Mouse (Mus musculus) midbrain, embryonic 15.5 days (tissue): ENCODE measurements around the gene Fkbp8. TPM values are rescaled to one million over a fixed set of nuclear protein-coding genes. Genes with fewer than 3 reads are reported as not detected.
A peak's percentile ranks its signal among the peaks of the same experiment; 100 is the strongest.
"Not testable (repeated sequence)": the region's sequence is repeated elsewhere in the genome, so short reads cannot be mapped to it uniquely, and the experiment has no call there.

Experiments
- ATAC-seq: fragments of 200-750 bp; cut with Nextera tagmentation; replicated peaks from 2 replicates; pipeline ENCODE4 v1.8.0; 2017; ENCODE audit warnings: moderate TSS enrichment
- H3K27ac ChIP-seq: fragments of 300-500 bp; sonication (generic); 2 replicates; pipeline ENCODE4 v1.5.1; 2015; ENCODE audit warnings: mild to moderate bottlenecking, inconsistent platforms
- H3K27me3 ChIP-seq: fragments of 300-500 bp; sonication (generic); replicated peaks from 2 replicates; pipeline ENCODE4 v1.6.1; 2015; ENCODE audit warnings: inconsistent platforms
- H3K36me3 ChIP-seq: fragments of 300-500 bp; sonication (generic); replicated peaks from 2 replicates; pipeline ENCODE4 v1.6.1; 2015; ENCODE audit warnings: inconsistent platforms
- H3K4me1 ChIP-seq: fragments of 300-500 bp; sonication (generic); 2 replicates; pipeline ENCODE4 v1.6.1; 2015; ENCODE audit warnings: inconsistent platforms
- H3K4me2 ChIP-seq: fragments of 300-500 bp; sonication (generic); 2 replicates; pipeline ENCODE4 v1.6.1; 2015; ENCODE audit warnings: inconsistent platforms, mild to moderate bottlenecking, moderate library complexity
- H3K4me3 ChIP-seq: fragments of 300-500 bp; sonication (generic); 2 replicates; pipeline ENCODE4 v1.5.1; 2015; ENCODE audit warnings: mild to moderate bottlenecking, inconsistent platforms
- H3K9ac ChIP-seq: fragments of 300-500 bp; sonication (generic); 2 replicates; pipeline ENCODE4 v1.6.1; 2015; ENCODE audit warnings: mild to moderate bottlenecking, inconsistent platforms
- H3K9me3 ChIP-seq: fragments of 300-500 bp; sonication (generic); 2 replicates; pipeline ENCODE4 v1.6.1; 2016; ENCODE audit warnings: inconsistent platforms
- WGBS: fragments of 180-500 bp; shearing (Covaris S2); methylation state at CpG from one replicate; pipeline ENCODE4 v1.1.7; 2015; ENCODE audit warnings: mixed read lengths; 5-methylcytosine and 5-hydroxymethylcytosine counted together
- polyA plus RNA-seq: library from polyadenylated mRNA; unstranded; fragments of >200 nt; fragmentation: Nextera tagmentation; extraction: Ambion mirVana; gene quantifications from 2 replicates; pipeline ENCODE4 v1.2.1, GENCODE M21; 2015

The Fkbp8 gene
- polyA plus RNA-seq, 1 experiment from 2014 or later = 450 TPM

DNA sequence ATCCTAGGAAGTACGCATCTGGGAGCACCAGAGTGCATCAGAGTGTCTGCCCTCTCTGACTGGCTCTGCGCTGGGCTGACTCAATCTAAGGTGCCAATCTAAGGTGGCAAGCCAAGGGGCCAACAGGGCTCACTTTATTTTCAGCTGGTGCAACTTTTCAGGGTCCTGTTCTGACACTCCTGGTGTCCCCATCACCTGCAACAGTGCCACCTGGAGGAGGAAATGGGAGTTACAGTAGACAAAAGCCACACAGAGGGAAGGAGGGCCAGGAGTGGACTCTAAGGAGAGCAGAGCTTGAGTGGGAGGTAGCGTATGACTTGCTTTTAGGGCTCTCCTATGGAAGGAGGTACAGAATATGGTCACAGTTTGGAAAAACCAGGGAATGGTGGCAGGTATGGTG is 22.7 kb upstream of the Fkbp8 start:
- Histone ChIP-seq H3K9me3 (no peaks in the 10 kb centered on the region), H3K9ac (no peak overlapping the region), H3K27me3 (peaks cover 44% of the 10 kb centered on the region), H3K4me3 (no peak overlapping the region), H3K36me3 (peaks cover 8% of the 10 kb centered on the region; the same call in 1 of the 2 replicates), H3K4me1 (peaks cover 56% of the 10 kb centered on the region), H3K27ac (no peak overlapping the region), H3K4me2 (peak overlapping the region; percentile 87; the same call in 1 of the 2 replicates)
- 73% methylated on average over 3 of the region's 3 CpGs for WGBS
- no peak for ATAC-seq

DNA sequence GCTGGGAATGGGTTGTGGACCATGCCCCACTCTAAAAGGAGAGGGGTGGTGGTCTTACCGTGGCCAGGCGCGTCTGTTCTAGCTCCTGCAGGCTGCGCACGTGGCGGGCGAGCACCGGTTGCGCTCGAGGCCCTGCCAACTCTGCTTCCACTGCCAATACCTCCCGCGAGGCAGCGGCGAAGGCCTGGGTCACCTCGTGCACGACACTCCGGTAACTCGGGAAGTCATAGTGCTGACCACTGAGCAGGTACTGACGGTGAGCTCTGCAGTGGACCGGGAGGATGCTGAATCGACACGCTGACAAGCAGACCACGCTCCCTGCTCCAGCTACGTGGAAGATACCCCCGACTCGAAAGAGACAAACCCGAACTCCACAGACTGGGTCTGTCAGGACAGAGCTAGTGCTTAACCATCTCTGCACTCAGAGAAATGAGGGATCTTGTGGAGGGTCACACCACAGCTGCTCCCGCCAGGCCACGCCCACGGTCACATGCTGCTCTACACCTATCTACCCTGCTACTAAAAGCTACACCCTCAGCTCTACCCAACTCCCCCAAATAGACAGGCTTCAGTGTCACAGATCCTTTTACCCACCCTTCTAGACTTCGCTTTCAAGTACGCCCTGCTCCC is 21.7 kb upstream of the Fkbp8 start:
- 35% methylated on average over 32 of the region's 32 CpGs for WGBS
- peaks cover 35% of the 10 kb centered on the region for H3K27me3 ChIP-seq
- H3K4me3 ChIP-seq = peak overlapping the region; percentile 80
- peak overlapping the region; percentile 87 for H3K4me2 ChIP-seq
- ATAC-seq = peak; percentile 28
- H3K9me3 ChIP-seq = no peaks in the 10 kb centered on the region
- H3K27ac ChIP-seq = peak overlapping the region; percentile 95
- peaks cover 8% of the 10 kb centered on the region; the same call in 1 of the 2 replicates for H3K36me3 ChIP-seq
- H3K9ac ChIP-seq = peak overlapping the region; percentile 92
- H3K4me1 ChIP-seq = peaks cover 52% of the 10 kb centered on the region

DNA sequence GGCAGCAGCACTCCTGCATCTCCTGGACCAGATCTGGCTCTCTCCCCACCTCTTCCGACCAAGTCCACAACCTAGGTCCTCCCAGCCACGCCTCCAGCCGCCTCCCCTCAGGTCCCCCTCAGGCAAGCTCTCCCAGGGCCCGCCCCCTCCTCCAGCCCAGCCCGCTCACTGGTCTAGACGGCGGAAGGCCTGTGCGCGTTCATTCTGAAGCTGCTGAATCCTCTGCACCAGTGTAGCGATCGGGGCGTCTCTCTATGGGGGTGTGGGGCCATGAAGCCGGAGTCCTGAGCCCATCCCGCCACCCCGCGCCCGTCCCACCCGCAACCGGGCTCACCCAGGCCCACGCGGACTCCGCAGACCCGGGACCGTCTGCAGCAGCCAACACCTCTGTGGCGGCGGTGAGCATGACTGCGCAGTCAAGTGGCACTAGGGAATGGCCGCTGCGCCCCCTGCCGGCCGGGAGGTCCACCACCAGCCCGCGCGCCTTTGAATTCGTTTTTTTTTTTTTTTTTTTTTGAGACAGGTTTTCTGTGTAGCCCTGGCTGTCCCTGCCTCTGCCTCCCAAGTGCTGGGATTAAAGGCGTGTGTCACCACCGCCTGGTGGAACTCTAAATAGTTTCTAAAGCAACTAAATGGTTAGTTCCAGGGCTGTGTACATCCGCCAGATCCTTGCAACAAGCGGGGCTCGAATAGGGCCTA is 21.0 kb upstream of the Fkbp8 start, which contains the start of gene Rex1bd:
Gene Rex1bd, minus strand, starts transcription at position 425 of the 699 bp plus-strand sequence.
- H3K27ac ChIP-seq = peak within 1 kb of the TSS; percentile 95
- peak; percentile 83 for ATAC-seq
- peaks cover 53% of the 10 kb centered on the region for H3K4me1 ChIP-seq
- H3K9ac ChIP-seq = peak within 1 kb of the TSS; percentile 92
- H3K36me3 ChIP-seq = peaks cover 8% of the 10 kb centered on the region; the same call in 1 of the 2 replicates
- peak within 1 kb of the TSS; percentile 80 for H3K4me3 ChIP-seq
- 3% methylated on average over 40 of the region's 40 CpGs for WGBS
- peak within 1 kb of the TSS; percentile 87 for H3K4me2 ChIP-seq
- H3K27me3 ChIP-seq = peaks cover 28% of the 10 kb centered on the region
- no peaks in the 10 kb centered on the region for H3K9me3 ChIP-seq

DNA sequence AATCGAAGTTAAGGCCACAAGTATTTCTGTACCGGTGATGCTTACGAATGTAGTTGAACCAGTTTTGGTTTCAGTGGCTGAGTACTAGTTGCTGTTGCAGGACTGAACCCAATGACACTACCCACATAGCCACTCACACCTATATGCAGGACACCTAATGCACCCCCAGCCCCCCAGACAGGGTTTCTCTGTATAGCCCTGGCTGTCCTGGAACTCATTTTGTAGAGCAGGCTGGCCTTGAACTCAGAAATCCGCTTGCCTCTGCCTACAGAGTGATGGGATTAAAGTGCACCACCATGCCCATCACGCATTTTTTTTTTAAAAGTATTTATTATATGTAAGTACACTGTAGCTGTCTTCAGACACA is 20.5 kb upstream of the Fkbp8 start:
- WGBS = 62% methylated on average over 5 of the region's 5 CpGs
- peak overlapping the region; percentile 80; the same call in 1 of the 2 replicates for H3K4me3 ChIP-seq
- no peak overlapping the region for H3K9ac ChIP-seq

DNA sequence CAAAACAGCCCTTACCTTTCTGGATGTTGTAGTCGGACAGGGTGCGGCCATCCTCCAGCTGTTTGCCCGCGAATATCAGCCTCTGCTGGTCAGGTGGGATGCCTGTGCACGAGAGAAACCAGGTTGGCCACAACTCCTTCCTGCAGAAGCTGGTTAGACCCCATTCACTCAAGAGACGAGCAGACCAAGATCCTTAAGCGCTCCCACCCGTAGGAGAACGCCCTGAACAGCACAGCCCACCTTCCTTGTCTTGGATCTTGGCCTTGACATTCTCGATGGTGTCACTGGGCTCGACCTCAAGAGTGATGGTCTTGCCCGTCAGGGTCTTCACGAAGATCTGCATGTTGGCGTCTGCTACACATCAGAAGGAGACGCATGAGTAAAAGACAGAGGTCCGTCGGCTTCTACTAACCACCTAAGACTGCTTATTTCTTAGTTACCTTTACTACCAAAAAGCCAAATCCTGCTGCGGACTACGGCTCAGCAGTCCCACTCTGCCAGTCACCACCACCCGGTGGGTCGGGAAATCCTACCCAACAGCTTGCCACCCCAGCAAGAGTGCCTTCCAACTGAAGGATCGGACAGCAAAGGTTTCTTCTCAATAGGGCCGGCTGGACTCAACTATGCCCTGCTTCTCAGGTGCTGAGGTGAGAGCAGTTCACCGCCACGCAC is 18.1 kb upstream of the Fkbp8 start:
- H3K4me1 ChIP-seq = peaks cover 41% of the 10 kb centered on the region
- peak overlapping the region; percentile 97; the same call in 1 of the 2 replicates for H3K27ac ChIP-seq
- no peaks in the 10 kb centered on the region for H3K9me3 ChIP-seq
- peak overlapping the region; percentile 88 for H3K9ac ChIP-seq
- 12% methylated on average over 25 of the region's 25 CpGs for WGBS
- peaks cover 8% of the 10 kb centered on the region; the same call in 1 of the 2 replicates for H3K36me3 ChIP-seq
- no peaks in the 10 kb centered on the region for H3K27me3 ChIP-seq
- peak overlapping the region; percentile 95 for H3K4me2 ChIP-seq
- no peak for ATAC-seq
- peak overlapping the region; percentile 88 for H3K4me3 ChIP-seq

More for the DNA sequence above, 20.5 kb upstream of the Fkbp8 start:
- Histone ChIP-seq H3K9me3 (no peaks in the 10 kb centered on the region), H3K27me3 (peaks cover 23% of the 10 kb centered on the region), H3K4me1 (peaks cover 55% of the 10 kb centered on the region), H3K36me3 (peaks cover 8% of the 10 kb centered on the region; the same call in 1 of the 2 replicates), H3K4me2 (peak overlapping the region; percentile 87; the same call in 1 of the 2 replicates), H3K27ac (peak overlapping the region; percentile 95)
- no peak for ATAC-seq

DNA sequence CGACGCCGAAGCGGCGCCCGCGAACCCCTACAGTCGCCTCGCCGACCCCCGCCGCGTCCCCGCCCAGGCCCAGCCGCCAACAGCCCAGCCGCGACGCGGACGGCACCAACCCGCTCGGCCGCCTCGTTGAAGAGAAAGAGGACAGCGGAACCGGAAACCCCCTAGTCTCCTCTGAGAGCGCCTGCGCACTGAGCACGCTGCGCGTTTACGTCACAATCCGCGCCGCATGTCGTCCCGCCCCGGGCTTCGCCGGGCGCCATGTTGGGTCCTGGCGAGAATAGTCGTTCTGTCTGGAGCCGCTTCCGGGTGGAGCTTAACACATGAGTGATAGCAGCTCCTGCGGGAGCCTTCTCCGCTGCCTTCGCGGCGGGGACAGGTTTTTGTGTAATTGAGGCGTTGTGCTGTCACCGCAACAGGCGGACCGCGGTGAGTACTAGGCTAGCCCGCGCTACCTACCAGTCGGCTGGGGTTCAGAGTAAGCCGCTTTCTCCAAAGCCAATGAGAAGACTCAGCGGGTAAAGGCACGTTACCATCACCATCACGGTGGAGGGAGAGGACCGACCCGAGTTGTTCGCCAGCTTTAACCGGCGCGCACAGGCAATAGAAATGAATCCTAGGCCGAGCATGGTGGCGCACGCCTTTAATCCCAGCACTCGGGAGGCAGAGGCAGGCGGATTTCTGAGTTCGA is 17.2 kb upstream of the Fkbp8 start, which contains the start of gene Uba52:
Gene Uba52, minus strand, starts transcription at position 574 of the 688 bp plus-strand sequence.
- Histone ChIP-seq H3K27ac (peak within 1 kb of the TSS; percentile 97), H3K4me2 (peak within 1 kb of the TSS; percentile 95), H3K4me1 (peaks cover 33% of the 10 kb centered on the region), H3K36me3 (peaks cover 8% of the 10 kb centered on the region; the same call in 1 of the 2 replicates), H3K9me3 (no peaks in the 10 kb centered on the region), H3K9ac (peak within 1 kb of the TSS; percentile 88), H3K4me3 (peak within 1 kb of the TSS; percentile 88), H3K27me3 (no peaks in the 10 kb centered on the region)
- 1% methylated on average over 74 of the region's 74 CpGs for WGBS
- ATAC-seq = peak; percentile 86

DNA sequence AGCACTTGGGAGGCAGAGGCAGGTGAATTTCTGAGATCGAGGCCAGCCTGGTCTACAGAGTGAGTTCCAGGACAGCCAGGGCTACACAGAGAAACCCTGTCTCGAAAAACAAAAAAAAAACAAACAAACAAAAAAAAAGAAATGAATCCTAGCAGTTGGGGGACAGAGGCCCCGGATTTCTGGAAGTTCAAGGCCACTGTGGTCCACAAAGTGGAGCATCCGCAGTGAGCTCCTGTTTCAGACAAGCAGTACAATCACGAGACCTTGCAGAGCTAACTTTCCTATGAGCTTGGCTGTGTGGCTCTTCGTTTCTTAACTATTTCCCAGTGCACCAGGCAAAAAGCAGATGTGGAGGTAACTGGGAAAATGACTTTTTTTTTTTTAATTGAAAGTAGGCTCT is 16.4 kb upstream of the Fkbp8 start:
- not testable (repeated sequence) for H3K36me3 ChIP-seq, H3K9ac ChIP-seq, ATAC-seq, H3K27me3 ChIP-seq, H3K9me3 ChIP-seq
- 91% methylated on average over 6 of the region's 6 CpGs for WGBS
- Histone ChIP-seq H3K4me3 (peak overlapping the region; percentile 88), H3K4me1 (peaks cover 27% of the 10 kb centered on the region), H3K27ac (peak overlapping the region; percentile 97), H3K4me2 (peak overlapping the region; percentile 95)

DNA sequence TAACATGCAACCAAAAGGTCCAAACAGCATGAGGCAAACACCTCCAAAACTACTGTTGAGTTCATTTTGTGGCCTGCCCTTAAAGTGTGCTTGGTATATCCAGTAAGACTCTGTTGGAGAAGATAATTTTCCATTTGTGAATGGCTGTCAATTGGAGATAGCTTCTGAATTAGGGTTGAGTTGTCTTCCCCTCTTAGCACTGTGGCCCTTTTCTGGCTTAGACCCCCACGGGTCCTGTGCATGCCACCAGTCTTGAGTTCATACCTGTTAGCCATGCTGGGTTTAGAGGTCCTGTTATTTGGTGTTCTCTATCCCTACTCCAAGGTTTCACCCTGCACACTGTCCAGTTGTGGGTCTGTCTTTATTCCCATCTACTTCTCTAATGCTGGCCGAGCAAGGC is 15.8 kb upstream of the Fkbp8 start:
- Histone ChIP-seq H3K9me3 (no peaks in the 10 kb centered on the region), H3K27me3 (no peaks in the 10 kb centered on the region), H3K27ac (no peak overlapping the region), H3K4me1 (peaks cover 25% of the 10 kb centered on the region), H3K4me2 (no peak overlapping the region), H3K9ac (no peak overlapping the region), H3K4me3 (no peak overlapping the region), H3K36me3 (peaks cover 8% of the 10 kb centered on the region; the same call in 1 of the 2 replicates)
- ATAC-seq = no peak
- WGBS = 92% methylated on average over 2 of the region's 2 CpGs

DNA sequence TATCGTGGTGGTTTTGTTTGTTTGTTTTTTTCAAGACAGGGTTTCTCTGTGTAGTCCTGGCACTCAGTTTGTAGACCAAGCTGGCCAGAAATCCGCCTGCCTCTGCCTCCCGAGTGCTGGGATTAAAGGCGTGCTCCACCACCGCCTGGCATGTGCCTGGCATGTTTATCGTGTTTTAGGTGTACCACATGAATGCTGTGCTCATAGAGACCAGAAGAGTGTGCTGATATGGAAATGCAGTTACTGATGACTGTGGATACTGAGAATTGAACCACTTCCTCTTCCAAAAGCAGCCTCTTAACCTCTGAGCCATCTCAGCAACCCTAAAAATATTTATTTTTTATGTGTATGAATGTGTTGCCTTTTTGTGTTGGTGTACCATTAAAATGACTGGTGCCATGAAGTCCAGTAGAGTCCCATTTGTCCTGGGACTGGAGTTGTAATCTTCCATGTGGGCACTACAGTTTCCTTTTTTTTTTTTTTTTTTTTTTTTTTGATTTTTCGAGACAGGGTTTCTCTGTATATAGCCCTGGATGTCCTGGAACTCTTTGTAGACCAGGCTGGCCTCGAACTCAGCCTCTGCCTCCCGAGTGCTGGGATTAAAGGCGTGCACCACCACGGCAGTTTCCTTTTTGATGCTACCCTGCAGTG is 15.1 kb upstream of the Fkbp8 start:
- no peak for ATAC-seq
- Histone ChIP-seq H3K9me3 (no peaks in the 10 kb centered on the region), H3K4me1 (peaks cover 22% of the 10 kb centered on the region), H3K9ac (no peak overlapping the region), H3K27ac (no peak overlapping the region), H3K27me3 (no peaks in the 10 kb centered on the region), H3K4me3 (no peak overlapping the region), H3K36me3 (peaks cover 7% of the 10 kb centered on the region; the same call in 1 of the 2 replicates), H3K4me2 (no peak overlapping the region)
- WGBS = 90% methylated on average over 11 of the region's 11 CpGs

DNA sequence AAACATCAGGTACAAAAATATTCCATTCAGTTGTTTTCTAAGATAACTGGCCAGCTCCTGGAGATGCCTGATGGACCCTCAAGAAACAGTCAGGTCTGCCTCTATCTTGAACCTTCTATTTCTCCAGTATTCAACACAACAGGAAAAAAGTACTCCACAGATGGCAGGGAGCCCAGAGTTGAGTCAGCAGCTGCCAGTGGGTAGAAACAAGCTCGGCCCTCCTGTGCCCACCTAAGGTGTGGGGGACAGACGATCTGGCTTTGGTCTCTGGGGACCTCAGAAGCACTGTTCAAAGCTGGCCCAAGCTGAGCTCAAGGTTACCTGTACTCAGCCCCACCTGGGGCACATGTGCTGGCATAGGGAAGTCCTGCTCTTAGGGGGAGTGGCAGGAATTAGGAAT is 14.1 kb upstream of the Fkbp8 start:
- WGBS = 83% methylated on average over 2 of the region's 2 CpGs
- Histone ChIP-seq H3K36me3 (no peaks in the 10 kb centered on the region), H3K4me3 (no peak overlapping the region), H3K27me3 (no peaks in the 10 kb centered on the region), H3K9ac (no peak overlapping the region), H3K27ac (no peak overlapping the region), H3K4me1 (peaks cover 20% of the 10 kb centered on the region), H3K9me3 (no peaks in the 10 kb centered on the region), H3K4me2 (no peak overlapping the region)
- no peak for ATAC-seq

DNA sequence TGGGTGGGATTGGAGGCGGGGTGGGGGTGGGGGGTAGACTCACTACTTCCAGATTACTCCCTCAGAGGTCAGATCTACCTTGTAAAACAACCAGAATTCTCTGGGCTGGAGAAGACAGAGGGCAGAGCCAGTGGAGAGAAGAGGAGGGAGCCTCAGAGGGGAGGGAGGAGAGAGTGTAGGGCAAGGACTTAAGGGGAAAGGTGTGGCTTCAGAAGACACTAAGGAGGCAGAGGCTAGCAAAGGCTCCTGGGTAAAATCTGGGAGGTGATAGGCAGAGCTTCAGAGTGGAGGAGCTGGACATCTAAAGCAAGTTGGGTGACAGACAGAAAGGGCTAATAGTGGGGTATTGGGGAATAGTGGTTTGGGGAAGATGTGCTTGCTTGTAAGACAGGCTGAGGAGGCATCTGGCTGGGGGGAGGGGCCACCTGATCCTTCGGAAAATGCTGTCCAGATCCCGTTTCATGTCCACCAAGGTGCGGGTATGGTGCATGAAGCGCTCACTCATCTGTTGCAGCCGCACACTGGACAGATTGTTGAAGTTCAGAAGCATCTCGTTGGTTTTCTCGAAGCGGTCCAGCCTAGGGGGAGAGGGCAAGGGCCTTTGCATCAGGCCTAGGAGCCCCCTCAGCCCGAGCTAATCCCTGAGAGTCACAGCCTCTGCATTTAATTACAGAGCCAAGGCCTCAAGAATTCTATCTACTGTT is 9.4 kb upstream of the Fkbp8 start:
- ATAC-seq = no peak
- Histone ChIP-seq H3K4me1 (peaks cover 9% of the 10 kb centered on the region), H3K4me3 (no peak overlapping the region), H3K27ac (no peak overlapping the region), H3K9me3 (no peaks in the 10 kb centered on the region), H3K4me2 (no peak overlapping the region), H3K36me3 (no peaks in the 10 kb centered on the region), H3K9ac (no peak overlapping the region), H3K27me3 (no peaks in the 10 kb centered on the region)
- WGBS = 70% methylated on average over 10 of the region's 10 CpGs
